Comparison of ENCODE assay signal across 21 mouse cellular contexts in the genomic region with DNA sequence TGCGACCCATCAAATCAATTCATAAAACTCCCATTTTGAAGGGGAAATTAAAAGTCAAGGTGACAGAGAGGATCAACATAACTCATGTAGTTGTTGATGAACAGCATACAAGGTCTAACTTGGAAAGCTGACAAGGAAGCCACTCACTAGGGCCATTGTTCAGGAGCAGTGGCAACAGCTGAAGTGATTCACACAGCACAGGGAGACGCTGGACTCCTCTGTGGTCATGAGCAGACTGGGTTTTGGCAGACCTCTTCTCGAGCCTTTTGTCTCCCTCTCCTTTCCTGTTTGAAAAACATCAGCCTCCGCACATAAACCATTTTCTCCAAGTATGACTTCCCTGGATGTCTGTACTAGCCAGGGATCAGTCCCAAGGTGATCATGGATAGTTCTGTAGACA.
DNase-seq lines count a peak whose midpoint lies in the region; ATAC-seq lines count a peak whose summit lies in the region.
"Had no signal": no experiment of that assay in that cellular context is flagged by ENCODE, and none has a peak within 500 bp of the region (broad histone marks: within the 10 kb centered on the region; RNA-seq: fewer than 3 reads in every experiment).

No protein-coding gene starts in this region.

- no peak for DNase-seq in frontal cortex, adult 2 months (ENCODE audit: extremely low spot score in 1 of 2, low spot score in 1 of 2)
- DNase-seq in layer of hippocampus, adult 9-11 months: peak; percentile 50
- DNase-seq in layer of hippocampus, postnatal 10 days (ENCODE audit: low spot score in 2 of 2): no peak
- peak; percentile 23 for DNase-seq in 416B (ENCODE audit: low read depth)
- DNase-seq in fibroblast of lung, adult 2 months (ENCODE audit: low read depth): peak; percentile 17
- no peak for DNase-seq in heart, postnatal 4 days
- DNase-seq: B cell, adult 2 months; cerebellum, adult 11-12 months; cerebellum, postnatal 14 days; gastrocnemius, postnatal 36 days; heart, adult 2 months; heart, postnatal 14 days; kidney, adult 8-10 months; kidney, postnatal 14 days; lung, embryonic 14.5 days; thymus, adult 18-20 months; thymus, postnatal 36 days had no signal

- 0 out of 2 replicates have a peak, but pooled peaks have one; percentile 45 for ATAC-seq in frontal cortex, adult (ENCODE audit: low TSS enrichment)
- ATAC-seq: forebrain, embryonic 13.5 days; intestine, embryonic 15.5 days; midbrain, embryonic 13.5 days had no signal

Comparison
In these comparisons a context has a peak if more than half of its experiments do, and no peak if none do; other contexts are left out.
1. DNase-seq: peak in layer of hippocampus, adult 9-11 months (single experiment), 416B (single experiment) and fibroblast of lung, adult 2 months (single experiment); none in frontal cortex, adult 2 months (0 of 2), layer of hippocampus, postnatal 10 days (0 of 2) and heart, postnatal 4 days (single experiment).